Mouse (Mus musculus) ES-E14 (cell line): ENCODE data around the gene Wbp4.

ENCODE experiments used
- CHD2 ChIP-seq: IDR thresholded peaks from 2 replicates; pipeline ENCODE4 v1.6.1; 2014; ENCODE audit warnings: mild to moderate bottlenecking, low read depth, low read length, inconsistent platforms
- ZC3H11A ChIP-seq: IDR thresholded peaks from 2 replicates; pipeline ENCODE4 v1.6.1; 2012; ENCODE audit warnings: low read depth, mild to moderate bottlenecking, inconsistent platforms, low read length, borderline replicate concordance

DNA sequence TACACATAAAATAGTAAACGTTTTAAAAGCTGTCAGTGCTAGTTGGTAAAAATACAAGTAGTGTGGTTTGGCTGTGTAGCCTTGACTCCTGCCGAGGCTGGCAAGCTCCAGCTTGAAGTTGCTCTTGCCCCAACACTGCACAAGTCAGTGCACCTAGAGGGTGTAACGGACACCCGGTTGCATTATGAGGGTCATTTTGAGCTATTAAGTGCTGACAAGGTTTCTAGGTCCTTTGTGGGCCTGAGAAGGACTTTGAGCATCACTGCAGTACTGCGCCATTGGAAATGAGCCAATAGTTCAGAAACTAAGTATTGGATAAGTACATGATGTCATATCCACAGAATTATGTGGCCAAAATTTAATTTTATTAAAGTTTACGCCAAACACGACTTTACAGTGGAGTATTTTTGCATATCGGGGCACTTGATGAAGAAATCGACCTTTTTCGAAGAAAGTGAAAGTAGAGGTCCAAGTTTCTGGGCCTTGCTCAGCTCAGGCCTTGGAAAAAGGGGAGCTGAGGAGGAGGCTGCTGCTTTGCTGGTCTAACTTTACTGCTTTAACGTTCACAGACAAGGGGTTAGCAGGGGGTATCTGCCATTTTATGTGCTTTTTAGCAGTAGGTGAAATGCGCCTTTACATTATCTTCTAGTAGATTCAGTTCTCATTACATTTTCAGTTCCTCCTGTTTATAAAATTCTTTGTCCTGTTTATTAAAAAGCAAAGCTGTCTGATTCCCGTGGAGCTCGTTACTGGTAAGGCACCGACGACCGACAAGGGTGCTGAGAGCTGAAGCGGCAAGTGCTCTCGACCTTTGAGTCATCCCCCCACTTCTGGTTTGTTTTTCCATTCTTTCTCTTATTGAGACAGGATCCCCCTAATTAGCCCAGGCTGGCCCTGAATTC is 37.7 kb upstream of the Wbp4 start:
- no peak for TF ChIP-seq CHD2
- no peak for TF ChIP-seq ZC3H11A
